Mouse (Mus musculus): ENCODE measurements around the gene Gnl3.

The Gnl3 gene

DNA sequence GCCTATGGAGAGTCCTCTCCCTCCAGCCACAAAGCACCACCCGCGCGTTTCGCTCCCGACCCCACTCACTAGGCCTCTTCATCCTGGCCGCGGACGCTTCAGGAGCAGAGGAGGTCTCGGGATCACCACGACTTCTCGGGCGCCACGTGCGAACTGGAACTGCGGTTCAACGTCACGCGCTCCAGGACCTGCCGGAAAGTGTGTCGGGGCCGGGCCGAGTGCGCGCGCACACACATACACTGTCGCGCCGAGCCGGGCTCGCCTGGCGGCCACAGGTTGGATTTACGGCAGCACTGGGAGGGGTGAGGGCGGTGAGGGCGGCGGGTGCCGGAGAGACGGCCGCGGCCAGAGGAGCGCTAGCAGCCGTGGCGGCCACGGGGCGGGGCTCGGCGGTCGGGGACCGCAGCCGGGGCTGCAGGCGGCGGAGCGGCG is at the start of gene Gnl3, which contains the start of gene Pbrm1:
Gene Gnl3, minus strand, starts transcription at position 293 of the 432 bp plus-strand sequence.
Gene Pbrm1, plus strand, starts transcription at position 279 of the 432 bp plus-strand sequence.
- peak; percentile 97 to 99 for DNase-seq

DNA sequence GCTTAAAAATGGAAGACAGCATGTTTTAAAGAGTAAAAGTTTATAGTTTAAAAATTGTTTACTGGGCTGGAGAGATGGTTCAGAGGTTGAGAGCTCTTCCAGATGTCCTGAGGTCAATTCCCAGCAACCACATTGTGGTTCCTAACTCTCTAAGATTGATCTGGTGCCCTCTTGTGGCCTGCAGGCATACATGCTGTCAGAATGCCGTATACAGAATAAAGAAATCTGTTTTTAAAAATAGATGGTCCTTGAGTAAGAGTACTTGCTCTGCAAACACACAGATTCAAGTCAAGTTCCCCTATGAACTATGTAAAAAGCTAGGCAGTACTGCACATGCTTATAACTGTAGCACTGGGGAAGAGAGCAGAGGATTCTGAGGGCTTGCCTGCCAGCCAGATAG is 43.3 kb upstream of the Gnl3 start:
- DNase-seq, result peak; percentile 12 to 13

DNA sequence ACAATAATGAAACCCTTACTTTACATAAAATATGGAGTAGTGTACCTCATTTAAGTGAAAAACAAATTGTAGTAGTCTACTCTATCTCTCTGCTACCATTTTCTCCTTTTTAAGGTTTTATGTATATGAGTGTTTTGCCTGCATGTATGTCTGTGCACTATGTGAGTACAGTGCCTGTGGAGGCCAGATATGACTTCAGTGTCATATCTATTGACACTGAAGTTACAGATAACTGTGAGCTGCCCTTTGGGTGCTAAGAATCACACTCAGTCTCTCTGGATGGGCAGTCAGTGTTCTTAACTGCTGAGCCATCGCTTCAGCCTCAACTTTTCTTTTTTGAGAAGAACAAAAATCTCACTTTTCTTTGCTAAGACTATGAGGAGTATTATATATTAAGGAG is 26.9 kb upstream of the Gnl3 start:
- no peak for DNase-seq

DNA sequence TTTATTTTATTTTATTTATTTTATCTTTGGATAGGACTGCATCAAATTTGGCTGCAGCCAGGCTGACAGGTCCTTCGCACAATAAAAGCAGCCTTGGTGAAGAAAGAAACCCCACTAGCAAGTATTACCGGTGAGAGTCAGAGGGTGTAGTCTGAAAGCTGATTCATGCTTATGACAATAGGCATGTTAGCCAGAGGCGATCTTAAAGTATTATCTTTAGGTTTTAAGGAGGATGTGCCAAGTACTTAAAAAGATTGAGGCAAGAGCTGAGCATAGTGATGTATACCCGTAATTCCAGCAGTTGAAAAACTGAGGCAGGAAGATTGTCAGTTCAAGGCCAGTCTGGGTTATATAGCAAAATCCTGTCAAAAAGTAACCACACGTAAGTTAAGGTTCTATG is 26.3 kb upstream of the Gnl3 start:
- no peak for DNase-seq

DNA sequence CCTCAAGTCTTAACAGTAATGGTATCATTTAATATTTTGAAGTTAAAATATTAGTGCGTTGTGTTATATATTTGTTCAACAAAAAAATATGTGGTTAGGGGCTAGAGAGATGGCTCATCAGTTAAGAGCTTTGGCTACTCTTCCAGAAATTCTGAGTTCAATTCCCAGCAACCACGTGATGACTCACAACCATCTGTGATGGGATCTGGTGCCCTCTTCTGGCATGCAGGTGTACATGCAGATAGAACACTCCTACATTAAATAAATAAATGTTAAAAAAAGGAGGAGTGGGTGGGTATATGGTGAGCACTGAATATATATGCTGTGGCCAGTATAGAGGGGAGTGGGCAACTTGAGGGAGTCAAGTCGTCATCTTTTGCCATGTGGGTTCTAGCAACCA is 6.8 kb upstream of the Gnl3 start:
- peak; percentile 18 to 32 for DNase-seq

DNA sequence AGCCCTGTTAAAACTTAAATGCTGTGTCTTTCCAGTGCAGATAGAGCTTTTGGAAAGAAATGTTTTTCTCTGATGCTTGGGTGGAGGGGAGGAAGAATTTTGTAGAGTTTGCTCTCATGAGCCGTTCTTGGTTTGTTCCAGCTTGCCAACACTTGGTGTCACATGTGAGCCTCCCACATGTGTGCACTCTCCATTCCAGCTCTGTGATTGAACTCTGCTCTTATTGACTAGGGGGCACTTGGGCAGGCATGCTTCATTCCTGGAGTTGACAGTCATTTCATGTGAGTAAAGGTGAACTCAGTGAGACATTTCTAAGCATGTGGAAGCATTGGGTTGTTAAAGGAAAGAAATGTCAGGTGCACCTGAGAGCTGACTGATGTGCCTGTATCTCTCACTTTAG is 3.6 kb upstream of the Gnl3 start:
- DNase-seq, result no peak

DNA sequence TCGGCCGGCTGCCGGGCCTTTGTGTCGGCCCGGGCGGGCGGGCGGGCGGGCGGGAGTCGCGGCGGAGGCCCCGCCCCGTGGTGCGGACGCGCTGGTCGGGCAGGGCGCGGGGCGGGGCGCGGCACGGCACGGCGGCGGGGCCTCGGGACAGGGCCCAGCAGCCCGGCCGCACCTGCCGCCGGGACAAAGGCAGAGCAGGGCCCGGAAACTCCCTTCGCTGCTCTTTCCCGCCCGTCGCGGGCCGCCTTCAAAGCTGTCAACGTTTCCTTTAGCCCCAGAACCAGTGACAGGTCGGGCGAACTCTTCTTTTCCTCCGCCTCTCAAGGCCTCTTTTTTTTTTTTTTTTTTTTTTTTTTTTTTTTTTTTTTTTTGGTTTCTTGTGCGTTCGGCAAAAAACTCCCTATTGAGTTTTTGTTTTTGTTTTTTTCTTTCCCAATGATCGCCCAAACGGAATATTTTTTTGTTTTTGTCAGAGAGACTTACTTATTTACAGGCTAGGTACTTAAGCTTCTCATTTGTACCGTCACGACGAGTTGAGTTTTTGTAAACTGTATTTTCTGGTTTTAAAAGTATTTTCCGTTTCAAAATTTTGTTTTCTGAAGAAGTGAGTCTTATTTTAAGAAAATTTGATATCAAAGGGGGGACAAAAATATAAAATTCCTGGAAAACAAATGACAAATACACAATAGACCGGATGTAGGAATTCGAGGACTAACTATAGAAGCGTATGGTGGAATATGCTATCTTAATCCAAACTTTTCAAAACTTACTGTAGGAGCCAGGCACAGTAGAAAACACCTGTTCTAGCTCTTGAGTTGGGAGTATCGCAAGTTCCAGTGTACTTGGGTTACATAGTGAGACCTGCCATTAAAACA is 616 bp upstream of the Gnl3 start:
- DNase-seq, result peak in 1 of 2 experiments; percentile 87

DNA sequence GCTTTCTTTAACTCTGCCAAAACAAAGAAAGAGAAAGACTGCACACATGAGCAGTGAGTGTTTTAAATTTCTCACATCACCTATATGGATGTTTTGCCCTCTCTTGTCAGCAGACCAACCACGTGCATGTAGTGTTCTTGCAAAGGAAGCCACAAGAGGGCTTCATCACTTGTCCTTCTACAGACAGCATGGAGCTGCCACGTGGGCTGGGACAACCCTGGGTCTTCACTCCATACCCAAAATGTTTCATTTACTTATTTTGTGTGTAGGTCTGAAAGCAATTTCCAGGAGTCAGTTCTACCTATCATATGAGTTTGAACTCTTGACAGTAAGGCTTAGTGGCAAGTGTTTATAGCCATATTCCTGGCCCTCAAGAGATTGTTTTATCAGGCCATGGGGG is 1.1 kb downstream of the Gnl3 start:
- DNase-seq, result peak in 1 of 2 experiments; percentile 27

DNA sequence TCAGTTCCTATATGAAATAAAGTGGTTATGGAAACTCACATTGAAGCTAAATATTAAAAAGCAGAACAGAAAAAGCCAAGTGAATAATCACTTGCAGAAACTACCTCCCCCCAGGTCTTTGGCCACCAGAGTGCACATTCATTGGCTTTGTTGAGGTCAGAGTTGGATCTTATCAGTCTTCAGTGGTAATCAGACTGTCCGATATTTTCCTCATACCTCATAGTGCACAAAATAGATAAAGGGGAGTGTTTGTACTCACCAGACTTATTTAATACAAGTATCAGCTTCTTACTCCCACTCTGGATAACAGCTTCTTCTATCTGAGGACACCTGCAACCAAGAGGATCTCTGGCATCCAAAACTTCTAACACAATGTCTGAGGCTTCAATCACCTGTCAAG is 2.9 kb downstream of the Gnl3 start:
- no peak for DNase-seq

DNA sequence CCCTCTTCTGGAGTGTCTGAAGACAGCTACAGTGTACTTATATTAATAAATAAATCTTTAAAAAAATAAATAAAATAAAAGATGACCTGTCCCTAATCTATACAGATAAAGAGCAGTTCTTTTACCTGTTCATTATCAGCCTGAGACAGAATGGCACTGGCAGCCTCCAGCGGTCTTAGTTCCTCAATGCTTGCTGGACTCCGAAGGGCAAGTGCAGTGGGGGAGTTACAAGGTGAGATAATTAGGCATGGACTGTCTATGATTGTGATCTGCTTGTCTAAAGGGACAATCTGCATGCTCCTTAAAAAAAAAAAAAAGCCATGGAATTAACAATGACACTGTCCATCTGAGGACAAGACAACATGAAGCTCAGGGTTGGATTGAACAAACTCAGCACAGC is 5.0 kb downstream of the Gnl3 start:
- no peak for DNase-seq

DNA sequence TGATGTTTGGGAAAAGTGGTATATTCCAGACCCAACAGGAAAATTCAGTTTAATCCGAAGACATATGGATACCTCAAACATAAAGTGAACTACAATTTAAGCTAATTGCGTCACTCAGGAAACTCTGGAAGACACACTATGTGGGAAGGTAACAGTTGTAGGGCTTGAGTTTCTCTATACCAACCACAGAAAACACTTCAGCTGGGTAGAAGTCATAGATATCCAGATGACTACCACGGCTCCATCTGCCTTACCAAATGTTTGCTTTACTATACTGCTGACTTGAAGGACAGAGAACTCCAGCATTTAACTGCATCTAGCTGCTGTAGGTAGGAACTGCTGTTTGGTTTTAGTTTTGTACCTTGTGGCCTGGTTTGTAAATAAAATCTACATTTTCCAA is 7.4 kb downstream of the Gnl3 start:
- no peak for DNase-seq

DNA sequence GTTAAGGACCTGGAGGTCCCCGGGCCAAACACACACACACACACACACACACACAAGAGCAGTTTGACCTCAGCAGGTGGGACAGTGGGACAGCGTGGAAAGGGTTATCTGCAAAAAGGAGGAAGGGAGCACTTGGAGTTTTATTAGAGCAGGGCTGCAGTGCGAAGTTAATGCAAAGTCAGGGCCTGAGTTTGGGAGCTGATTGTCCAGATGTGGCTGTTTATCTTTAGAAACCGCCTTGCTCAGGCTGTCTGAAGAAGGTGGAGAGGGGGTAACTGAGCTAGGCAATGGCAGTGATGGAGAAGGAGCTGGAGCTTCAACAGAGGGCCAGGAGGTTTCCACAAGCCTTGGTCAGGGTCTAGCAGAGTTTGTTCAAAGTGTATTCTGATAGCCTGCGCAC is 12.2 kb downstream of the Gnl3 start:
- DNase-seq, result no peak

DNA sequence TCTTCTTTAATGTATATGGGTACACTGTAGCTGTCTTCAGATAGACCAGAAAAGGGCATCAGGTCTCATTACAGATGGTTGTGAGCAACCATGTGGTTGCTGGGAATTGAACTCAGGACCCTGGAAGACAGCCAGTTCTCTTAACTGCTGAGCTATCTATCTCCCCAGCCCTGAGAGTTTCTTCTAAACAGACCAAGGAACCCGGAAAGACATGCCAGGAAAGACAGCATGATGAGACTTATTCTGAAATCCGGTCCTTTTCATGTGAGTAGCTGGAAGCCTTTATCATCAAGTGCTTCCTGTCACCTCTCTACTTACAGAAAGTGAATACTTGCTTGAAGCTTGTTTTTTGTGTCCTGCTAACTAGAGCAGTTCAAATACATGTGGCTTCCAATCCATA is 14.4 kb downstream of the Gnl3 start:
- no peak for DNase-seq

DNA sequence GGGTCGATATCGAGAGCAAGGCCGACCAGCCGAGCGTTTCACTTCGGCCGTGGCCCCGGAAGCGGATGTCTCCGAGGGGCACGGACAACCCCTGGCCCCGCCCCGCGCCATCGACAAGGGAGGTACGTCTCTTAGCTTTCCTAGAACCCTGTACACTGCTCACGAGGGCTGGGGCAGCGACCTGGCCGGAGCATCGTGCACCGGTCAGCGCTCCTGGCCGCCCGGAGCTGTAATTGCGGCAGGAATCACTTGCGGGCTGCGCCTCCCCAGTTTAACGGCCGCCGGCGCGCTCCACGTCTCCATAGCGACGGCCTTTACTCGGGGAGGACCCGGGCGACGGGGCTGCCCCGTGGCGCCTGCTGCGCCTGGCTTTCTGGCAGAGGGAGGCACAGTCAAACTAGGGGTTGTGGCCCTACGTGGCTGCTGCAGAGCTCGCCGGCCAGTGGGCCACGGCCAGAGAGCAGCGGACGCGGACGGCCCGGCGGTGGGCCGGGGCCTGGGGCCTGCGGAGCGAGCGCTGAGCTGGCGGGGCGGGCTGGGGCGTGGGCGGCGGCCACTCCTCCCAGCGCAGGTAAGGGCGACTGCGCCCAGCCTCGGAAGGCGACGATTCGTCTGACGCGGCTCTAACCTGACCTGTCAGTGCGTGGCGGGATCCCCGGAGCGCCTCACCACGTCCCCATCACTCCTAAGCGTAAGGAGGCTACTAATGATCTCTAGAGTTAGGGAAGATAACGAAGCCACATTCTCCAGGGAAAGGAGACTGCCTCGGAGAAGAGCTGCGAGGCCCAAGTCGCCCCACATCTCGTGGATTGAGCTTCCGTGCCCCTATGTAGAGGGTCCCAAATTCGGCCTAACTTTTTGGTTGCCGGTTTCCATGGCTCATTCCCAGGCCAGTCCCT is 17.4 kb downstream of the Gnl3 start, which contains the start of the genes Glt8d1 and Spcs1:
Gene Glt8d1, plus strand, starts transcription at position 94 of the 899 bp plus-strand sequence.
Gene Spcs1, minus strand, starts transcription at position 366 of the 899 bp plus-strand sequence.
- peak; percentile 91 to 93 for DNase-seq

DNA sequence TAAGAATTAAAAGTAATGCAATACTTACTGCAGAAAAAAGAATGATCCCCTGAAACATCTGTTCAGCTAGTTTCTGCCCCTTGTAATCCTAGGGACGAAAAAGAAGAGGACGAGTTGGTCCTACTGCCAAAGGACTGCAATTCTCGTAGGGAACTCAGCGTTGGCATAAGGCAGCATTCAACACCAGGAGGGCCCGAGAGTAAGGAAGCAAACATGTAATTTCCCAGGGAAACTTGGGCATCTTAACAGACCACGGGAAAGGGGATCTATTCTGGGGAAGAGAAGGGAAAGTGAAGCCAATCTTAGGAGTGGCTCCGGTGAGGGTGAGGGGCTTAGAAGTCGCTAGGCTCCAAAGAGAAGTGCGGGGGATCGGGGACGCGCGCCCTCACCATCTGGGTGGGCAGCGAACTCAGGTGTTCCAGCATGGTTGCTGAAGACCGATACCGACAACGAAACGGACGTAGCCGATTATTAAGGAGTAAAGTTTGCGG is 18.1 kb downstream of the Gnl3 start:
- DNase-seq, result no peak

DNA sequence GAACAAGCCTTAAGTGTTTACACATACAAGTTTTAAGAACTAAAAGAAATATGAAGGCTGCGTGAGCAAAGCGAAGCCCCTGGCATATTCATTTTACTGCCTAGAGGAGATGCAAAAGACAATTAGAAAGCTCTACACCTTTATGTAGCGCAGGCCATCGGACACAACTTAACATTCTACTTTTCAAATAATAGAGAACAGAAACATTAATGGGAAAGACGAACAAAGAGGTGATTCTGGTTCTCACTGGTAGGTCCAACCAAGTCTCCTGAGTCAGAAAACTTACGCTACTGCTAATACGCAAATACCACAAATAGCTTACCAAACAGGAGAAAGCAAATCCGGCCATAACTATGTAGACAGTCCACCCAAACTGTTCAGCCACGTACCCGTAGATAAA is 18.6 kb downstream of the Gnl3 start:
- no peak for DNase-seq

DNA sequence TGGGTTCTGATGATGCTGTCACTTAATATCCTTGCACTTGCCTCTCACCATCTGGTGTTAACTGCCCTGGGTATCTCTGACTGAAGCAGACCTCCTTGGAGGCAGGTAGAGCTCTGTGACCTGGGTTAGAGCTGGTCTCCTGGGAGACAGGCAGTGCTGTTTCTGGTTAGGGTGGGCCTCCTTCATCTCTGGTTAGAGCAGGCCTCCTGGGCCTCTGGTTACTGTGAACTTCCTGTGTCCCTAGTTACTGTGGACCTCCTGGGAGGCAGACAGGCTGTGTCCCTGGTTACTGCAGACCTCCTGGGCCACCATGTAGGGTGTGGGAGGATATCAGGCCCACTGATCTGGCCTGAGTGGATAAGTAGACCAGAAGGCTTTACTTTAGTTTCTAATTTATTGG is 22.5 kb downstream of the Gnl3 start:
- no peak for DNase-seq

DNA sequence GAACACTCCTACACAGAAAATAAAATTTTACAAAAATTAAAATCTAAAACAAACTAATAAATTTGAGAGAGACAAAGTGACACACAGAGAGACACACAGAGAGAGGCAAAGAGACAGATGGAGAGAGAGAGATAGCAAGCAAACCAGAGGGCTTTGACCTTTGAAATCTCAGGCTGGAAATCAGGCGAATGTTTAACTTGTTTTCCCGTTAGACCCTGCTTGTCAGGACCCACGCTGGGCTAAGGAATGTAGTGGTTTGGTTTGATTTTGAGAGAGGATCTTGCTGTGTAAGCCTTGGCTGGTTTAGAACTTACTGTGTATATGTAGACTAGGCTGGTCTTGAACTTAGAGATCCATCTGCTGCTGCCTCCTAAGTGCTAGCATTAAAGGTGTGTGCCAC is 42.7 kb downstream of the Gnl3 start:
- no peak for DNase-seq

DNA sequence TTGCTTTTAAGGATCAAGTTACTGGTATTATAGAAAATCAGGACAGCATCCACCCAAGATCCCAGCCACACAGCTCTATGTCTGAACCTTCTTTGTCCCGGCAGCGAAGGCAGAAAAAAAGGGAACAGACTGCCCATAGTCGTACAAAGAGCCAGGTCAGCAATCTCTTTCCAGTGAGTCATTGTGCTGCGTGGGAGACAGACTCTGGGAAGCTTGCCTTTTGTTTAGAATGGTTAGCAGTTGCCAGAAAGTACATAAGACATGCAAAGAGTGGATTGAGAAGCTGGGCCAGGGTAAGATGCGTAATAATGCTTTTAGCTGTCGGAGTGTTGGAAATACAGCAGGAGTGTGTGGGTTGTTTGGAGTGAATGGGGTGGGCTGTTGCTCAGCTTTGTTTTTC is 44.7 kb downstream of the Gnl3 start:
- no peak for DNase-seq
